Mouse (Mus musculus) Patski (cell line): Measurements from ENCODE around the gene Myrip. TPM values are rescaled to one million over a fixed set of nuclear protein-coding genes. Genes with fewer than 3 reads are reported as not detected.
A peak's percentile ranks its signal among the peaks of the same experiment; 100 is the strongest.

Experiments
- ATAC-seq: fragments of 100-300 bp; one replicate; pipeline ENCODE4 v1.8.0; 2021
- CTCF ChIA-PET: fragments of 350-600 bp; sonication (Branson Sonifier 250); formaldehyde crosslinking; loops from one replicate; lab custom pipeline; 2022; ENCODE audit warnings: inconsistent platforms; lab: Charles Lee
- POLR2A ChIA-PET: fragments of 350-600 bp; sonication (Branson Sonifier 250); formaldehyde crosslinking; loops from one replicate; lab custom pipeline; 2022; ENCODE audit warnings: antibody characterized with exemption, inconsistent platforms; lab: Charles Lee
- DNase-seq: peaks from one replicate; pipeline ENCODE4 v3.0.0-alpha.2; 2011; ENCODE audit warnings: low read depth, low spot score
- H3K27me3 ChIP-seq: fragments of 371-371 bp; one replicate; pipeline ENCODE4 v1.5.1; 2021
- CTCF ChIP-seq: fragments of 100-300 bp; IDR thresholded peaks from one replicate; pipeline ENCODE4 v1.5.1; 2021
- in situ Hi-C: fragments of 300-500 bp; cut with MboI; formaldehyde crosslinking; loops from 3 replicates; pipeline ENCODE4 v1.11.1; 2018; ENCODE audit warnings: low pct_unique_long_range_greater_than_20kb, mixed read lengths
- polyA plus RNA-seq: library from polyadenylated mRNA; unstranded; gene quantifications from one replicate; pipeline ENCODE4 v1.2.3, GENCODE M21; 2021

Gene Myrip
- polyA plus RNA-seq, 1 experiment from 2014 or later = 2.1 TPM

- ChIA-PET CTCF (no interaction called here), POLR2A (no interaction called here)
- no peak for ATAC-seq
- no peak for TF ChIP-seq CTCF
- peaks cover 11% of the 10 kb centered on the region for H3K27me3 ChIP-seq
- in situ Hi-C loops = loop anchor here (5.0 kb wide), 1 partner anchor 43 kb away; no protein-coding TSS in a partner anchor
- no peak for DNase-seq
Measured at GRCm38 (mm10) chr9:120444642-120445041, 143.3 kb downstream of the Myrip start.

GRCm38 (mm10) chr9:120449696-120450329 lies 148.5 kb downstream of the Myrip start:
- in situ Hi-C loops = no loop called here
- CTCF ChIA-PET = no interaction called here
- H3K27me3 ChIP-seq = no peaks in the 10 kb centered on the region
- ATAC-seq (no peak), DNase-seq (no peak)
- POLR2A ChIA-PET = no interaction called here
- TF ChIP-seq CTCF = no peak

DNA sequence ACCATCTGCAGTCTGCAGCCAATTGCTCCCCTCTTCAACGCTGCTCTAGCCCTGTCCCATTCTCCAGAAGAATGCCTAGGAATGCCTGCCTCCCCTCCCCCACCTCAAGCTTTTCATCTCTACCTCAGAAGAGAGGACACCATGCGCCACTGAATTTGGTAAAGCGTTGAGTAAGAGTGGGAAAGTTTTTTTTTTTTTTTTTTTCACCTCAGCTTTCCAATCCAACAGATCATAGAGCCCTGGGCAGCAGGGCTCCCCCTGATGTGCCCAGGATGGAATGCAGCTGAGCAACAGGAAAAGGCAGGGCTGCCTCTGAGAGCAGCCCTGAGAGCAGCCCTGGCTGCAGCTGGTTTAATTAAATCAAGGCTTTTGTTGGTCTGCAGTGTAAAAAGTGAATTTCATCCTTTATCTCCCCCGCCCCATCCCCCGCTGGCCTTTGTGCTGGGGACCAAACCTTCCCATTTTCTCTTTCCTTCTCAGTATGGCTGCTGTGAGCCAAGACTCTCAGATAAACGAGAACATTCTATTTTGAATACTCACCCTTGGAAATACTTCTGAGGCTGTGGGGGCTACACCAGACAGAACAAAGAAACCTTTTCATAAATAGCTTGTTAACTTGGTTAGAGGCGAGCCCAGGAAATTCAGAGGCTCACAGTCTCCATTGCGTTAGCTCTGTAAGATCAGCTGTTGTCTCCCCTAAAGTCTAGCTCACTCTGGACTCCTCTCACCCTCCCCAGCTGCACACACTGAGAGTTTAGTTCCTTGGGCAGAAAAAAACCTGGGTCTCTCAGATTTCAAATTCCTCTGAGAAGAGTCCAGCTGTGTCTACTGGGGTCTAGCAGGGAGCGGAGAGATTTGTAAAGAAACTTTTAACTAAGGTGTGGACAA lies 154.7 kb downstream of the Myrip start:
- peaks cover 9% of the 10 kb centered on the region for H3K27me3 ChIP-seq
- in situ Hi-C loops = no loop called here
- ChIA-PET CTCF (no interaction called here), POLR2A (no interaction called here)
- DNase-seq (no peak), ATAC-seq (no peak)
- TF ChIP-seq CTCF = no peak

DNA sequence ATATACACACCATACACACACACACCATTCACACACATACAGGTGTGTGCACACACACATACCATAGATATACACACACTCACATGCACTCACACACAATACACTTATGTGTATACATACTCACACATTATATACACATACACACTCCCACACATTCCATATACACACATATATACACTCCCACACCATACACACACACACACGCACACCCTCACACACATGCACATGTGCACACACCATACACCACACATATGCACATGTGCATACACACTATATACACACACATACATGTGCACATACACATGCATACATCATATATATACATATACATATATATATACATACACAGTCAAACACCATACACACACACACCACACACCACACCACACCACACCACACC lies 169.1 kb downstream of the Myrip start:
- no peak for ATAC-seq
- DNase-seq = no peak
- in situ Hi-C loops = no loop called here
- no peak for TF ChIP-seq CTCF
- ChIA-PET POLR2A (no interaction called here), CTCF (no interaction called here)
- peaks cover 24% of the 10 kb centered on the region for H3K27me3 ChIP-seq

DNA sequence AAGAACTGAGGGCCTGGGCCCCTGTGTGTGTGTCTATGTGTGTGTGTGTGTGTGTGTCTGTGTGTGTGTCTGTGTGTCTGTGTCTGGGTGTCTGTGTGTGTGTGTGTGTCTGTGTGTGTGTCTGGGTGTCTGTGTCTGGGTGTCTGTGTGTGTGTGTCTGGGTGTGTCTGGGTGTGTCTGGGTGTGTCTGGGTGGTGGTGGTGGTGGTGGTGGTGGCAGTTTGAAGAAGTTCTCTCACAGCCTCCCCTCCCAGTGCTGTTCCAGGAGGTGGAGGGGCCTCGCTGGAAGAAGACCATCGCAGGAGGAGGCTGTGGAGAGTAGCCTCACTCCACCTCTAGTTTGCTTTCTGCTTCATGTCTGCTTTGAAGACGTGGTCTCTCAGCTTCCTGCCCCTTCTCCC lies 180.3 kb downstream of the Myrip start:
- no peak for DNase-seq
- TF ChIP-seq CTCF = no peak
- ChIA-PET POLR2A (no interaction called here), CTCF (no interaction called here)
- in situ Hi-C loops = no loop called here
- H3K27me3 ChIP-seq = peaks cover 41% of the 10 kb centered on the region
- ATAC-seq = no peak

DNA sequence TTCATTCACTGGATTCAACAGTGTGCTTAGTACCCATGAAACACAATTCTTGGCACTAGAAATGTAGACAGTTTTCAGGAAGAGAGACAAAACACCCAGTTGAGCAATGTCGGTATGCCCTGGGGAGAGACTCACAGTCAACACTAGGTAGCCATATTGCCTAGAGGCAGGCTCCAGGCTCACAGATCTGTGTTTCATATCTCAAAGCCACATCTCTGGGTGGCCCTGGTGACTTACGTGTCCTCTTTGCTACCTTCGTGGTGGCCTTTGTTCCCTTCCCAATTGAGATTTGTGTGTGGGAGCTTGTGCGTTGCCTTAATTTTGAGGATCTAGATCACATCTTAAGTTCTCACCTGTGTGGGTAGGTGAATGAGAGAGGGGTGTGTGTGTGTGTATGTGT lies 181.1 kb downstream of the Myrip start:
- POLR2A ChIA-PET = no interaction called here
- DNase-seq = no peak
- ATAC-seq = no peak
- TF ChIP-seq CTCF = no peak
- in situ Hi-C loops = no loop called here
- H3K27me3 ChIP-seq = peaks cover 36% of the 10 kb centered on the region
- CTCF ChIA-PET = no interaction called here

- POLR2A ChIA-PET = no interaction called here
- TF ChIP-seq CTCF = no peak
- DNase-seq (no peak), ATAC-seq (no peak)
- CTCF ChIA-PET = interaction anchor here (1.0 kb wide), 1 partner anchor 15 kb away, joined by 3 read pairs; no protein-coding TSS in a partner anchor
- H3K27me3 ChIP-seq = peaks cover 36% of the 10 kb centered on the region
- in situ Hi-C loops = no loop called here
Measured at GRCm38 (mm10) chr9:120483101-120483500, 181.8 kb downstream of the Myrip start.

GRCm38 (mm10) chr9:120487076-120487475 lies 185.8 kb downstream of the Myrip start:
- CTCF ChIA-PET = no interaction called here
- ATAC-seq (no peak), DNase-seq (no peak)
- POLR2A ChIA-PET = no interaction called here
- TF ChIP-seq CTCF = no peak
- H3K27me3 ChIP-seq = peaks cover 31% of the 10 kb centered on the region
- in situ Hi-C loops = loop anchor here (5.0 kb wide), 1 partner anchor 45 kb away; no protein-coding TSS in a partner anchor

DNA sequence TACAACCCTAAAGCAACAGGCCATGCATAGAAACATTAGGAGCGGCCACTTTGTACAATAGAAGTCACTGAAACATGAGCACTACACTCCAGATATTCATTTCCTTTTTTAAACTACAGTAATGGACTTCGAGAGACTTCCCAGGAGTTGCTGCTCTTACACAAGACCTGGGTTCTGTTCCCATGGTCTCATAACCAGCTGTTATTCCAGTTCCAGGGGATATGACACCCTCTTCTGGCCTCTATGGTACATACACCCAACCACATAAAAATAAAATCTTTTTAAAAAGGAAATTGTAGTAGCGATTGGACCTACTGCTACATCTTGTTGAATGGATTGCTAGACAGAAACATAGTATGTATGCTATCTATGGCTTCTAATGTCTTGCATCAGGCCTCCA lies 190.2 kb downstream of the Myrip start:
- POLR2A ChIA-PET = no interaction called here
- peak; percentile 45 for TF ChIP-seq CTCF
- ATAC-seq (no peak), DNase-seq (no peak)
- in situ Hi-C loops = no loop called here
- CTCF ChIA-PET = no interaction called here
- peaks cover 7% of the 10 kb centered on the region for H3K27me3 ChIP-seq

- ATAC-seq = peak; percentile 4
- no peak for TF ChIP-seq CTCF
- DNase-seq = no peak
- ChIA-PET POLR2A (no interaction called here), CTCF (no interaction called here)
- in situ Hi-C loops = no loop called here
- H3K27me3 ChIP-seq = peaks cover 5% of the 10 kb centered on the region
Measured at GRCm38 (mm10) chr9:120492010-120492399, 190.7 kb downstream of the Myrip start, which contains the start of gene Eif1b. Gene Eif1b, plus strand, starts transcription at chr9:120492232.
